Mouse (Mus musculus) gastrocnemius, adult 18-20 months (tissue): ENCODE measurements around the gene Ccnd3. TPM values are rescaled to one million over a fixed set of nuclear protein-coding genes. Genes with fewer than 3 reads are reported as not detected.

Experiments used
- DNase-seq: peaks from one replicate; pipeline ENCODE4 v3.0.0; 2021; ENCODE audit warnings: low spot score
- total RNA-seq, 2 experiments: library from RNA; stranded (reverse); gene quantifications; 2 replicates each; pipeline ENCODE4 v1.2.3; 2021

Gene Ccnd3
- total RNA-seq, 2 experiments from 2014 or later: 18.5 to 20.1 TPM

- no peak for DNase-seq
Measured at GRCm38 (mm10) chr17:47545154-47545553, 40.3 kb downstream of the Ccnd3 start.

- DNase-seq: no peak
Measured at GRCm38 (mm10) chr17:47545861-47546331, 41.0 kb downstream of the Ccnd3 start.

GRCm38 (mm10) chr17:47551049-47551448 lies 46.2 kb downstream of the Ccnd3 start:
- no peak for DNase-seq

- no peak for DNase-seq
Measured at GRCm38 (mm10) chr17:47552994-47553393, 48.1 kb downstream of the Ccnd3 start.

GRCm38 (mm10) chr17:47554621-47555020 lies 49.8 kb downstream of the Ccnd3 start:
- no peak for DNase-seq

- no peak for DNase-seq
Measured at GRCm38 (mm10) chr17:47557179-47557578, 52.3 kb downstream of the Ccnd3 start.

GRCm38 (mm10) chr17:47559726-47560125 lies 54.9 kb downstream of the Ccnd3 start:
- peak; percentile 26 for DNase-seq

GRCm38 (mm10) chr17:47562875-47563274 lies 58.0 kb downstream of the Ccnd3 start:
- DNase-seq: no peak

GRCm38 (mm10) chr17:47564612-47565011 lies 59.8 kb downstream of the Ccnd3 start:
- no peak for DNase-seq

GRCm38 (mm10) chr17:47566133-47566532 lies 61.3 kb downstream of the Ccnd3 start:
- DNase-seq: no peak

- DNase-seq: no peak
Measured at GRCm38 (mm10) chr17:47567271-47567670, 62.4 kb downstream of the Ccnd3 start.

- no peak for DNase-seq
Measured at GRCm38 (mm10) chr17:47568389-47568788, 63.5 kb downstream of the Ccnd3 start.

GRCm38 (mm10) chr17:47568951-47569527 lies 64.2 kb downstream of the Ccnd3 start:
- no peak for DNase-seq

- no peak for DNase-seq
Measured at GRCm38 (mm10) chr17:47571621-47572020, 66.8 kb downstream of the Ccnd3 start.

- no peak for DNase-seq
Measured at GRCm38 (mm10) chr17:47572436-47572835, 67.6 kb downstream of the Ccnd3 start.

GRCm38 (mm10) chr17:47574028-47574427 lies 69.2 kb downstream of the Ccnd3 start:
- DNase-seq: no peak

GRCm38 (mm10) chr17:47574830-47575229 lies 70.0 kb downstream of the Ccnd3 start:
- no peak for DNase-seq

GRCm38 (mm10) chr17:47578655-47579054 lies 73.8 kb downstream of the Ccnd3 start:
- DNase-seq: no peak

GRCm38 (mm10) chr17:47580962-47581361 lies 76.1 kb downstream of the Ccnd3 start:
- DNase-seq: no peak

- no peak for DNase-seq
Measured at GRCm38 (mm10) chr17:47588517-47588916, 83.7 kb downstream of the Ccnd3 start.

- no peak for DNase-seq
Measured at GRCm38 (mm10) chr17:47591073-47591472, 86.2 kb downstream of the Ccnd3 start.

GRCm38 (mm10) chr17:47593215-47593853 lies 88.5 kb downstream of the Ccnd3 start:
- DNase-seq: peak; percentile 93

- DNase-seq: no peak
Measured at GRCm38 (mm10) chr17:47593854-47594182, 89.0 kb downstream of the Ccnd3 start.
